Mouse (Mus musculus) heart, postnatal 0 days (tissue): ENCODE measurements at regions not wholly inside any gene's neighbourhood (a gene's known extent, or its start where the extent isn't known, plus 50 kb on each side); places are given as distances from the start of the nearest gene placed in this dataset.

Experiments used
- ATAC-seq: fragments of 200-750 bp; cut with Nextera tagmentation; 2 replicates; pipeline ENCODE4 v1.8.0; 2017; ENCODE audit warnings: low read depth, moderate number of reproducible peaks, moderate library complexity; ENCODE audit not compliant: insufficient read depth
- DNase-seq: peaks from one replicate; pipeline ENCODE4 v3.0.0-alpha.2; 2016; ENCODE audit warnings: low spot score
- H3K27ac ChIP-seq: fragments of 300-500 bp; sonication (generic); 2 replicates; pipeline ENCODE4 v1.5.1; 2014; ENCODE audit warnings: low read depth, mild to moderate bottlenecking
- H3K27me3 ChIP-seq: fragments of 300-500 bp; sonication (generic); 2 replicates; pipeline ENCODE4 v1.6.1; 2014; ENCODE audit warnings: low read length, mixed read lengths; ENCODE audit not compliant: control insufficient read depth, insufficient read depth
- H3K36me3 ChIP-seq: fragments of 300-500 bp; sonication (generic); replicated peaks from 2 replicates; pipeline ENCODE4 v1.6.1; 2014; ENCODE audit warnings: low read length, mixed read lengths; ENCODE audit not compliant: control insufficient read depth, insufficient read depth
- H3K4me1 ChIP-seq: fragments of 300-500 bp; sonication (generic); 2 replicates; pipeline ENCODE4 v1.6.1; 2014; ENCODE audit warnings: antibody characterized with exemption; ENCODE audit not compliant: control insufficient read depth, insufficient read depth
- H3K4me2 ChIP-seq: fragments of 300-500 bp; sonication (generic); 2 replicates; pipeline ENCODE4 v1.6.1; 2014; ENCODE audit warnings: low read depth, mild to moderate bottlenecking, low read length, moderate library complexity
- H3K4me3 ChIP-seq: fragments of 300-500 bp; sonication (generic); 2 replicates; pipeline ENCODE4 v1.5.1; 2014; ENCODE audit warnings: low read depth, low read length
- H3K9ac ChIP-seq: fragments of 300-500 bp; sonication (generic); replicated peaks from 2 replicates; pipeline ENCODE4 v1.6.1; 2014; ENCODE audit warnings: low read depth, low read length, mixed read lengths
- H3K9me3 ChIP-seq: fragments of 300-500 bp; sonication (generic); replicated peaks from 2 replicates; pipeline ENCODE4 v1.6.1; 2016; ENCODE audit warnings: low read length; ENCODE audit not compliant: control insufficient read depth
- CTCF ChIP-seq: IDR thresholded peaks from 2 replicates; pipeline ENCODE4 v1.5.1; 2016; ENCODE audit warnings: antibody characterized with exemption, control low read depth, low read depth
- EP300 ChIP-seq: IDR thresholded peaks from 2 replicates; pipeline ENCODE4 v1.6.1; 2016; ENCODE audit warnings: antibody characterized with exemption, low read depth
- WGBS: fragments of 180-500 bp; shearing (Covaris S2); extraction: QIAGEN DNeasy Blood & Tissue Kit; methylation state at CpG from one replicate; pipeline ENCODE4 v1.1.7; 2014; 5-methylcytosine and 5-hydroxymethylcytosine counted together

- Histone ChIP-seq H3K36me3 (no peaks in the 10 kb centered on the region), H3K4me1 (peaks cover 26% of the 10 kb centered on the region), H3K9ac (no peak overlapping the region), H3K4me3 (no peak overlapping the region), H3K4me2 (peak overlapping the region; percentile 15; the same call in 1 of the 2 replicates), H3K27ac (peak overlapping the region; percentile 32; the same call in 1 of the 2 replicates), H3K27me3 (no peaks in the 10 kb centered on the region), H3K9me3 (no peaks in the 10 kb centered on the region)
- 41% methylated on average over 8 of the region's 8 CpGs for WGBS
- peak; percentile 64 for DNase-seq
- ATAC-seq: peak; percentile 51
- no peak for TF ChIP-seq EP300
- peak; percentile 21 for TF ChIP-seq CTCF
Observed at GRCm38 (mm10) chr10:66913627-66914026, 182.3 kb upstream of the Jmjd1c start.

GRCm38 (mm10) chr10:66914288-66914975, 181.5 kb upstream of the Jmjd1c start:
- H3K36me3 ChIP-seq: no peaks in the 10 kb centered on the region
- no peak for TF ChIP-seq EP300
- no peak for TF ChIP-seq CTCF
- no peak overlapping the region for H3K9ac ChIP-seq
- H3K27ac ChIP-seq: no peak overlapping the region
- H3K4me3 ChIP-seq: no peak overlapping the region
- no peak overlapping the region for H3K4me2 ChIP-seq
- ATAC-seq: no peak
- no peaks in the 10 kb centered on the region for H3K27me3 ChIP-seq
- peaks cover 26% of the 10 kb centered on the region for H3K4me1 ChIP-seq
- WGBS: 51% methylated on average over 12 of the region's 12 CpGs
- H3K9me3 ChIP-seq: no peaks in the 10 kb centered on the region
- DNase-seq: no peak

GRCm38 (mm10) chr10:66915801-66916200, 180.1 kb upstream of the Jmjd1c start:
- Histone ChIP-seq H3K27me3 (no peaks in the 10 kb centered on the region), H3K4me2 (no peak overlapping the region), H3K27ac (no peak overlapping the region), H3K9ac (no peak overlapping the region), H3K36me3 (no peaks in the 10 kb centered on the region), H3K4me3 (no peak overlapping the region), H3K4me1 (peaks cover 25% of the 10 kb centered on the region), H3K9me3 (no peaks in the 10 kb centered on the region)
- ATAC-seq (no peak), DNase-seq (no peak)
- TF ChIP-seq EP300 (no peak), CTCF (no peak)
- WGBS: 48% methylated on average over 10 of the region's 10 CpGs

GRCm38 (mm10) chr10:66917725-66918124, 178.2 kb upstream of the Jmjd1c start:
- TF ChIP-seq CTCF (no peak), EP300 (no peak)
- Histone ChIP-seq H3K9me3 (no peaks in the 10 kb centered on the region), H3K4me3 (no peak overlapping the region), H3K27me3 (no peaks in the 10 kb centered on the region), H3K4me2 (no peak overlapping the region), H3K27ac (no peak overlapping the region), H3K9ac (no peak overlapping the region), H3K36me3 (no peaks in the 10 kb centered on the region), H3K4me1 (peaks cover 36% of the 10 kb centered on the region)
- 92% methylated on average over 2 of the region's 2 CpGs for WGBS
- ATAC-seq (no peak), DNase-seq (no peak)

- no peaks in the 10 kb centered on the region for H3K27me3 ChIP-seq
- H3K36me3 ChIP-seq: no peaks in the 10 kb centered on the region
- no peak for TF ChIP-seq EP300
- no peak for TF ChIP-seq CTCF
- no peak for ATAC-seq
- peaks cover 31% of the 10 kb centered on the region for H3K4me1 ChIP-seq
- no peak overlapping the region for H3K4me3 ChIP-seq
- DNase-seq: no peak
- H3K9ac ChIP-seq: no peak overlapping the region
- 92% methylated on average over 2 of the region's 2 CpGs for WGBS
- no peaks in the 10 kb centered on the region for H3K9me3 ChIP-seq
- no peak overlapping the region for H3K27ac ChIP-seq
- no peak overlapping the region for H3K4me2 ChIP-seq
Observed at GRCm38 (mm10) chr10:66918713-66919112, 177.2 kb upstream of the Jmjd1c start.
